Mouse (Mus musculus) retina, postnatal 1 day (tissue): ENCODE measurements around the gene Olfr1162.
"Not testable (repeated sequence)": the region's sequence is repeated elsewhere in the genome, so short reads cannot be mapped to it uniquely, and the experiment has no call there.

Experiments
- DNase-seq: peaks from one replicate; pipeline ENCODE4 v3.0.0-alpha.2; 2012

Gene Olfr1162

DNA sequence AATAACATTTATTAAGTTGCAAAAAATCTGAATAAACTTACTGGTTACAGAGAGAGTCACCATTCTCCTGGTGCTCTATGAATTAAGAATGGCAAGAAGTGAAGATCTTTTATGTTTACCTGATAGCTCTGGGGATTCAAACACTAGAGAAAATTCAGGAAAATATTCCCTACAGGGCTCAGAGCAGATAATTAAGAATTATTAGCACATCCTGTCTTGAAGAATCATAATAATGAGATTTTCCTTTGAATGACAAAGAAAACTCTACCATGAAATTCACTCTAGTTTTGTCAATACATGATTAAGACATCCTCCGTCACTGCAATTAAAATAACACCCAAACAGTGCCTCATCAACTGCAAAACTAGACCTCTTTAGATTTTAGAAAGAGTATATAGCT is at the start of gene Olfr1162:
TSS of gene Olfr1162 (minus strand) at position 101 of the 400 bp plus-strand sequence.
- DNase-seq, result no peak

DNA sequence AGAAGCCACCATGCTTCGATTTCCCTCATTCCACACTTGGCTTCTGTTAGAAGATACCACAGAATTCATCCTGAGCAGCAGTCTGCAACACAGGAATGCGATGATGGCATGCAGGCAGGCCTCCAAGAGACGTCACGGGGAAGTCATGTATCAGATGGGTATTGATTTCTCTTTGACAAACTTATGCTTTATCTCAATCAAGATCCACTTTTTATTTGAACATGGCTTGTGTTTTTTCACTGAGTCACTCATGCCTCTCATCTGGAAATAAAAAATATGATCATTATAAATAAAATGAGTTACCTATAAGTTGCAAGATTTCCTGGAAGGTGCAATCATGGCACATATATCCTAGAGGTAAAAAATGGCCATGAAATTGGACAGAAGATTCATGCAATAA is 42.9 kb upstream of the Olfr1162 start, which contains the start of gene Olfr1164:
TSS of gene Olfr1164 (minus strand) at position 101 of the 400 bp plus-strand sequence.
- no peak for DNase-seq

DNA sequence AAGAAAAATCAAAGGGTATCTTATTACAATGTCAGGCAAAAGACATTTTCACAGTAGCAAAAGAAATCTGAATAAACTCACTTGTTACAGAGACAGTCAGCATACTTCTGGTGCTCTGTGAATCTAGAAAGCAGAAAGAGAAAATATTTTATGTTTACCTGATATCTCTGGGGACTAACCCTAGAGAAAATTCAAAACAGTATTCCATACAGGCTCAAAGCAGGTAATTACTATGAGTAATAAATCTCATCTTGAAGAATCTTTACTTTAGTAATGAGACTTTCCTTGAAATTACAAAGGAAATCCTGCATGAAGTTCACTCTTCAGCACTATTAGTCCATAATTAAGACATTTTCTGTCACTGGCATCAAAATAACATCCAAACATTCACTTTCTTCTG is 20.8 kb upstream of the Olfr1162 start, which contains the start of gene Olfr1163:
TSS of gene Olfr1163 (minus strand) at position 101 of the 400 bp plus-strand sequence.
- no peak for DNase-seq

DNA sequence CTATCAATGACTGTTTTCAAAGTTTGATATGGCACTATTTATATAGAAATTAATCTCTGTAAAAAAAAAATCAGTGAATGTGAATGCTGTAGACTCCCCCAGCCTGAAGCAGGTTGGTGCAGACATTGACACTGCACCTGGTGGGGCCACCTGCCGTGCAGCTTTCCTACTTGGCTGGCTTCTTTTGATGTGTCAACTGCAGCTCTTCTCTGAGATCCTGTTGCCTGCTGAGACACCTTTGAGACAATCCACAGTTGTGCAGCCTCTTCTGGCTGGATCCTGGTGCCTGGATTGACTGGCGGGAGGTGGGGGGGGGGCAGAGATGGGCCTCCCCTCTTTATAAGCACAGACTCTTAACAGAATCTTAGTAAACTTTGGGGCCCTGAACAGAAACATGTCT is 12.7 kb upstream of the Olfr1162 start:
- DNase-seq, result no peak

DNA sequence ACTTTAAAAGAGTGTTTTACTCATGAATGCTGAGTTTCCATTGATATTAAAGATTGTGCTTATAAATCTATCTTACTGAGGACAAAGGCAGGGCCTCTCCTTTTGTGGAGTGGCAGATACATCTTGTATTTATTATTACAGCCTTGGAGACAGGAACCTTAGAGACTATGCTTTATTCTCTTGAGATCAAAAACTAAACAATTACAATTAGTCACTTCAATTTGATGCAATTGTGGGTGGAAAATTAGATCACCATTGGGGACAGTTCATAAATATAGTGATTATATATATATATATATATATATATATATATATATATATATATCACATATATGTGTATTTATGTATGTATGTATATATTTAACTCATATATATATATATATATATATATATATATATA is 13.3 kb downstream of the Olfr1162 start, which contains the start of gene Olfr73:
TSS of gene Olfr73 (minus strand) at position 101 of the 400 bp plus-strand sequence.
- DNase-seq, result no peak

DNA sequence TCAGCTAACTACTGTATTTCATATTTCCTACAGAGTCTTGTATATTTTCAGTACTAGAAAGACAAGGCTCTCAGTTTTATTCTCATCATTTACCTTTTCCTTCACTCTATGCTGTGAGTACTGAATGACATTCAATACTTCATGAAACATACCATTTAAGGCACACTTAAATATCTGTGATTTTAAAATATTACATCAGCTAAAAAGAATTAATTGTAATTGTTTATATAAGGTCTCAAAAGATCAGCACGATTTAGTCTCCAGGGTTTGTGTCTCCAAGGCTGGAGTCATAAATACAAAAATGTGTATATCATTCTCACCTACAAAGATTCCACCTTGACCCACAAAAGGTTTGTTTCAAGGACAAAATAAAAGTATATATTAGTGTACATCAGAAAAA is 28.5 kb downstream of the Olfr1162 start, which contains the start of gene Olfr1161:
TSS of gene Olfr1161 (plus strand) at position 301 of the 400 bp plus-strand sequence.
- DNase-seq, result not testable (repeated sequence)

DNA sequence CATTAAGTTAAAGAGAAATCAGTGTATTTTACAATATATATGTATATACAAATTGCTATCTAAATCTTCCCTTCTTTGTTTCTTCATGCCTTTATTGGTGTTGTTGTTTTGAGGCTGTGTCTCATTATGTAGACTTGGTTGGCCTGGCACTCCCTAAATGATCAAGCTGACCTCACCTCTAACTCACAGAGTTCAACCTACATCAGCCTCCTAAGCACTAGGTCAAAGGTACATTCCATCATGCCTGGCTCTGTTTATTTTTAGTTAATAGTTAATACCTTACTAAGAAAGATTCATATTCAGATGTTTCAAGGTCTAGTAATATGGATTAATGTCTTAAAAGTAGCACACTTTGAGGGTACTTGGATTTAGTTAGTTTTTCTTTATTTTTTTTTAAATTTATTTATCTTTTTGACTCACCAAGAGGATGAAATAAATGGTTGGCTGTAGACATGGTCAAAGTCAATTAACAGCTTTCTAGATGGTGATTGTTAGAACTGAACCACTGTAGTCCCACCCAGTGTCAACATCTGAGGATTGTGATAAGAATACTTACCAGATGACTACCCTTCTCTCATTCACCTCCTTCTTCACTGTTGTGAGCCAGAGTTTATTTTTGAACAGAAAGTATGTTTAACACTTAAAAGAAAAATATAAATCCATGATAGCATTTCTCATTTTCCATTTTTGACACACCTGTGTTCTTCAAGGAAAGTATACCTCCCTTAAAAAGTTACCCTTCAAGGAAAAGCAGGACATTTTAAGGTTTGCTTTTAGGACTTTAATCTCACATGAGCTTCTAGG is 43.2 kb downstream of the Olfr1162 start, which contains the start of gene Olfr1160:
TSS of gene Olfr1160 (minus strand) at position 754 of the 804 bp plus-strand sequence.
- DNase-seq, result no peak
